Mouse (Mus musculus): ENCODE results near the gene Gm6760. TPM values are rescaled to one million over a fixed set of nuclear protein-coding genes. Genes with fewer than 3 reads are reported as not detected.

The Gm6760 gene
- total RNA-seq (2021), result not detected
- polyA plus RNA-seq (2012; rRNA removed), result not detected in 2 replicates
- long read RNA-seq, result 0 reads

- no peak for DNase-seq
Observed at GRCm38 (mm10) chrX:64152098-64152497, at the start of gene Gm6760. TSS of gene Gm6760 (minus strand) at chrX:64152198.

GRCm38 (mm10) chrX:64181246-64181645, 29.2 kb upstream of the Gm6760 start:
- no peak for DNase-seq

GRCm38 (mm10) chrX:64173248-64173647, 21.2 kb upstream of the Gm6760 start, which contains the start of gene 3830417A13Rik:
TSS of gene 3830417A13Rik (plus strand) at chrX:64173548.
- DNase-seq, result no peak

Other genes starting within 250 kb of the Gm6760 start
- gene 3830417A13Rik, start 21.4 kb upstream of the Gm6760 start, total RNA-seq (2021), result under 1 TPM in 1 of 2 experiments, not detected in 1; 0.35 TPM
- gene 3830417A13Rik, start 21.4 kb upstream of the Gm6760 start, polyA plus RNA-seq (2012; rRNA removed), result not detected in 2 replicates
- gene Slitrk4, start 124.8 kb upstream of the Gm6760 start, total RNA-seq (2021), result under 1 TPM in 1 of 2 experiments, not detected in 1; 0.14 TPM
- gene Slitrk4, start 124.8 kb upstream of the Gm6760 start, polyA plus RNA-seq (2012; rRNA removed), result not detected in 2 replicates

All from adrenal gland, adult 2 months (tissue).